Mouse (Mus musculus): ENCODE results near the gene Tead1.

DNA sequence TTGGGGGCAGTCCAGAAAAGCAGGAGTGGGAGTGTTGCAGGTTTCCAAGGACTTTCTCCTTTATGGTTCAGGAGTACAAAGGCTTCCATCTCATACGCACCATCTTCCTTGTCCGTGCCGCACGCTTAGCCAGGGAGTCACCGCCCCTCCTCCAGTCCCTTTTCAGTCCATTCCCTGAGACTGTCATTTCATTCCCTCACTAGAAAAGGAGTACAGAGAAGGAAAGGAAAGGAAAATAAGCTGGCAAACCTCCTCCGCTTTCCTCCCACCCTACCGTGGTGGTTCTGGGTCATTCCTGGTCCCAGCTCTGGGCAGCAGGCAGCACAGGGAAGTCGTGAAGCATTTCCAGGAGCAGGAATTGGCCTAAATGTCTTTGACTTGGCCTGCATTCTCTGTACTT, 52.5 kb downstream of the Tead1 start:
- TF ChIP-seq CTCF (IDR thresholded peaks at IDR 0.05; ENCODE audit: low read depth) (no peak), EP300 (IDR thresholded peaks at IDR 0.05; ENCODE audit: low read depth) (no peak)

Data from liver, postnatal 0 days (tissue).